Mouse (Mus musculus) c-Kit-positive CD71-positive TER-119-positive erythroid progenitor cells, embryonic 14.5 days (primary cell): ENCODE measurements around the gene Capn15.

ENCODE experiments used
- DNase-seq: peaks from one replicate; pipeline ENCODE4 v3.0.0-alpha.2; 2013; ENCODE audit warnings: low spot score

Capn15 gene

GRCm38 (mm10) chr17:25985306-25986294, at the start of gene Capn15:
Gene Capn15 (minus strand): TSS chr17:25985796.
- peak; percentile 81 for DNase-seq

GRCm38 (mm10) chr17:26032037-26032436, 46.4 kb upstream of the Capn15 start:
- no peak for DNase-seq

DNA sequence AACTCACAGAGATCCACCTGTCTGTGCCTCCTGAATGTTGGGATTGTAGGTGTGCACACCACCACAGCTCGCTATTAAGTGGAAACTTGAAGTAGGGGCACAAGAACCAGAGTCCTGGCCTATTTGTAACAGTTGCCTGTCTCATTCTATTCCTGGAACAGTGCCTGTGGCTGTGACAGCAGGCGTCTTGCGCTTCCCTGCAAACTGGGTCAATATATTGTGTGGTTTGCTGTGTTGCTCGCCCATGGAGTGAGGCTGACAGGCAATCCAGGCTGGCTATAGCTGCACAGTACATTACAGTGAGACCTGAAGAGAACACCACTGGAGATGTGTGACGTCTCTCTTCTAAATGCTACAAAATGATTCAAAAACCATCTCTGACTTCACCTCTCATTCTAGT, 46.0 kb upstream of the Capn15 start:
- DNase-seq = no peak

- no peak for DNase-seq
Measured at GRCm38 (mm10) chr17:26028261-26028660, 42.7 kb upstream of the Capn15 start.

- no peak for DNase-seq
Measured at GRCm38 (mm10) chr17:26024674-26025073, 39.1 kb upstream of the Capn15 start.

- no peak for DNase-seq
Measured at GRCm38 (mm10) chr17:26023966-26024365, 38.4 kb upstream of the Capn15 start.

DNA sequence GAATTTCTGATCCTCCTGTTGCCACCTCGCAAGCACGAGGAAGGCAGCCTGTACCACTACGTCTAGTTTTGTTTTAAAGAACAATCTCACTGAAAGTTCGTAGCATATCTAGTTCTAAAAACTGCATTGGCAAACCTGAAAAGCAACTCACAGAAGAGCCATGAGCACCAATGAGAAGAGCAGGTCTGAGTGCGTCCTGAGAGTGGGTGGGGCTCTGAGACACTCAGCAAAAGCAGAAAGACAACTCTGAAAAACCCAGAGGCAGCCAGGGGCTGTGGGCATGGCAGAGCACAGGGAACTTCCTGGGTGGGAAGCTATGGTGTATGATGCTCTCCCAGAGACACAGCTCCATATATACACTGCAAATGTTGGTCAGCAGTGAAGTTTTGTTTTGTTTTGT, 37.6 kb upstream of the Capn15 start:
- no peak for DNase-seq

DNA sequence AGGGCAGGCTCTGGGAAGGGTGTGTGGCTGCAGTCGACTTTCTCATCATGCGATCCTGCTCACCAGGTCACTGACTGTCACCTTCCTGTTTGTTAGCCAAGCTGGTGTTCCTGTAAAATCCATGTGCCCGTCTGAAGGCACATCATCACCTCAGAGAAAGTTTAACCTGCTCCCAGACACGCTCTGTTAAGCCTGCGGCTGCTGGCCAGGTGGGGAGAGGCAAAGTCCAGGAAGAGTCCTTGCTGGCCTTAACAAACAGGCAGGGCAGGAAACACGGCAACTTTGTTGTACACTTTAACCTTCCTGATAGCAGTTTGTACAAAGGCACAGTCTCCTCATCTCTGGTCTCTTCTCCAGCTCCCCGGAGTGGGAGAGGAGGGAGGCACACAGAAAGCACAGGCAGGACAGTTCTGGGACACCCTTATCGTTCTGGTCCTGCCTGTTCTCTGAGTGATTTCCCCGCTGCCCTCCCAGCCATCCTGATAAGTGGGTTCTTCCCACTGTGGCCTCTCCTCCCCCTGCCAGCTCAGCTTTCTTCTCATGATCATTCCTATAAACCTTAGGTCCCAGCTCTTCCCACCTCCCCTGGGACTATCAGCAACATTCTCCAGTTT, 36.2 kb upstream of the Capn15 start:
- peak; percentile 39 for DNase-seq

DNA sequence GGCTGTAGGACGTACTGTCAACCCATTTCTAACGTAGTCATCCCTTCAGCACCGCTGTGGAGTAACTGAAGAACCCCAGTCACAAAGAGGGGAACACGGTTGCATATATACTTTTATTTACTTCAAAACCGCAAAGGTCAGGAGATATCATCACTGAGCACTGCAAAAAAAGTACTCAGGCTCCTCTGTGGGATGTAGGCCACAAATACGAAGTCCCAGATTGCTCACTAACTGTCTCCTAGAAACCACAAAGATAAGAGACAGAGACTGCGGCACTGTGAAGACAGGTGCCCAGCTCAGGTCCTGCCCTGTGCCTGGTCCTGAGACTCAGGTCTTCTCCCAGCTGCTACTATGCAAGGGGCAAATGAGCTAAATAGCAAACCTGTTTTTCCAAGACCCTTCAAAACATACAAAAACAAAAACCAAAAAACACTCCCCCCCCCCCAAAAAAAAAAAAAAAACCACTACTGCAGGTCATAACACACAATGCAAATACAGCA, 35.3 kb upstream of the Capn15 start:
- DNase-seq = no peak

DNA sequence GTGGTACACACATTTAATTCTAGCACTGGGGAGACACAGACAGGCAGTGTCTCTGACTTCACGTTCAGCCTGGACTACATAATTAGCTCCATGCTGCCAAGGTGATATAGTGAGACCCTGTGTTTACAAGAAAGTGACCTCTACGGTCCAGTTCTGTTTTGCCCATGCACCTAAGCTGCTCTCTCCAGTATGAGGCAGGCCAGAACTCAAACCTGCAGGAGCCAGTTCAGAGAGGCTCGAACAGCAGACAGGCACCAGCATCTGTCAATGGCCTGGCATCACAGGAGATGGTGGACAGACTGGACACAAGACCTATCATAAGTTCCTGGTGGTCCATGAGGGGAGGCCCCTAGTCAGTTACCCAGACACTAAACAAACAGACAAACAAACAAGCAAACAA, 32.8 kb upstream of the Capn15 start:
- DNase-seq = no peak

DNA sequence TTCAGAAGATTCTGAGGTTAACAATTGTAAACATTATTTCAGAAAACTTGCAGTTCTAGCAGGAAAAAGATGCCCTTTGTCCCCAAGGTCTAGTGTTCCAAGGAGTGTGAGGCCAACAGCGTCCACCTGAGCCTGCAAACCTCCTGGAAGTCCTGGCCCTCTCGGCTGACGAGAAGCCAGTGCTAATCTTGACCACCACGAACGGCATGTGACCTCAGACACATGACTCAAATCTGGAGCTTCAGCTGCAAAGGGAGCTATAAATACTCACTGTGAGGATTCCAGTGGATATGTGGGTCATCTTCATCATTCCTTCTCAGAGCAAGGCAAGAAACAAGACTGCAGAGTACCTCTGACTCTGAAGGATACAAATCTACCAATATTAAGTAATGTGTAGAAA, 32.4 kb upstream of the Capn15 start:
- DNase-seq = no peak

- no peak for DNase-seq
Measured at GRCm38 (mm10) chr17:26017021-26017420, 31.4 kb upstream of the Capn15 start.

GRCm38 (mm10) chr17:26013711-26014110, 28.1 kb upstream of the Capn15 start:
- DNase-seq = no peak

GRCm38 (mm10) chr17:26011841-26012460, 26.4 kb upstream of the Capn15 start:
- peak; percentile 94 for DNase-seq

- peak; percentile 90 for DNase-seq
Measured at GRCm38 (mm10) chr17:26009540-26009939, 23.9 kb upstream of the Capn15 start.

DNA sequence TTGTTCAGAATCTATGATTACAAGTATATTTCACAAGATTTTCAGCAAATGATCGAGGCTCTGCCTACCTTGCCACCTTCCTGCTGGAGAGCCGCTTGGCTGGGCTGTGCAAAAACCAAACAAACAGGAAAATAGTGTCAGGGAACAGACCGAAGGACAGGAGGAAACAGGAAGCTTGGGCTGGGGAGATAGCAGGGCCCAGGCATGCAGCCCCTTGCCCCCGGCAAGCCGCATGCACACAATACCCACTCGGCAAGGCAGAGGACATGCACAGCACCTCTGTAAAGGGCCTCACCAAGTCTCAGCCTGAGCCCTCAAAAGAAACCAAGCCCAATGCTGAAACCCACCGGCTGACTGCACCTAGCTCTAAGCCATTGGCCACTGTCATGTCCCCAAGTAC, 23.2 kb upstream of the Capn15 start:
- DNase-seq = no peak

GRCm38 (mm10) chr17:26008331-26008730, 22.7 kb upstream of the Capn15 start:
- no peak for DNase-seq

GRCm38 (mm10) chr17:26007646-26008045, 22.1 kb upstream of the Capn15 start:
- no peak for DNase-seq

- DNase-seq = no peak
Measured at GRCm38 (mm10) chr17:26005731-26006450, 20.3 kb upstream of the Capn15 start.

- no peak for DNase-seq
Measured at GRCm38 (mm10) chr17:26004711-26005110, 19.1 kb upstream of the Capn15 start.

DNA sequence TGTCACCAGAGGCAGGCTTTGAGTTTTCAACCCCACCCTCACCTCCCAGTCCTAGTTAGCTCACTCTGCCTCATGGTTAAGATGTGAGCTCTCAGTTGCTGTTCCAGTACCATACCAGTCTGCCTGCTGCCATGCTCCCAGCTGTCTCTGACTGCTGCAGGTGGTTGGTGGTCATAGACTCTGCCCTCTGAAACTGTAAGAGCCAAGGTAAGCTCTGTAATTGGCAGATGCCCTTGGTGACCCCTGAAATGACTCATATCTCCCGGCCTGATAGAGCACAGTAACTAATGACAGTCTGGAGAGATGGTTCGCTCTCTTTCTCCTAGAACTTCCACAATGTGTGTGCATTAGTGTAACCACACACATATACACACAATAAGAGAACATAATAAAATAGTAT, 18.3 kb upstream of the Capn15 start:
- DNase-seq = no peak

- no peak for DNase-seq
Measured at GRCm38 (mm10) chr17:25998425-25998824, 12.8 kb upstream of the Capn15 start.
